Mouse (Mus musculus) cortical plate, adult 2 months (tissue): Measurements from ENCODE around the gene Pgs1. TPM values are rescaled to one million over a fixed set of nuclear protein-coding genes. Genes with fewer than 3 reads are reported as not detected.
A peak's percentile ranks its signal among the peaks of the same experiment; 100 is the strongest.

Source experiments
- H3K27ac ChIP-seq: fragments of 200-500 bp; 2 replicates; pipeline ENCODE4 v1.5.1; 2012; ENCODE audit warnings: low read length, control low read depth, inconsistent platforms; ENCODE audit not compliant: insufficient read depth
- H3K4me1 ChIP-seq: fragments of 200-500 bp; 2 replicates; pipeline ENCODE4 v1.6.1; 2011; ENCODE audit warnings: low read length; ENCODE audit not compliant: control insufficient read depth, insufficient read depth
- H3K4me3 ChIP-seq: fragments of 200-500 bp; 2 replicates; pipeline ENCODE4 v1.5.1; 2011; ENCODE audit warnings: mild to moderate bottlenecking, low read length, control low read depth; ENCODE audit not compliant: insufficient read depth
- CTCF ChIP-seq: fragments of 200-500 bp; IDR thresholded peaks from 2 replicates; pipeline ENCODE4 v1.5.1; 2011; ENCODE audit warnings: mild to moderate bottlenecking, control low read depth, low read length; ENCODE audit not compliant: insufficient read depth; ENCODE audit errors: extremely low read depth
- POLR2A ChIP-seq: fragments of 200-500 bp; IDR thresholded peaks from 2 replicates; pipeline ENCODE4 v1.6.1; 2011; ENCODE audit warnings: mild to moderate bottlenecking, low read length, control low read depth; ENCODE audit not compliant: insufficient read depth; ENCODE audit errors: extremely low read depth
- polyA plus RNA-seq: library from polyadenylated mRNA; depleted of rRNA; stranded (reverse); fragments of >200 nt; gene quantifications from 2 replicates; pipeline ENCODE4 v1.2.3, GENCODE M21; 2012

Pgs1 gene
- polyA plus RNA-seq, 1 experiment = 81.6 TPM

- no peak overlapping the region for H3K4me3 ChIP-seq
- TF ChIP-seq CTCF = no peak
- no peak for TF ChIP-seq POLR2A
These were observed 23.6 kb upstream of the Pgs1 start for GRCm38 (mm10) chr11:117962228-117963067.

DNA sequence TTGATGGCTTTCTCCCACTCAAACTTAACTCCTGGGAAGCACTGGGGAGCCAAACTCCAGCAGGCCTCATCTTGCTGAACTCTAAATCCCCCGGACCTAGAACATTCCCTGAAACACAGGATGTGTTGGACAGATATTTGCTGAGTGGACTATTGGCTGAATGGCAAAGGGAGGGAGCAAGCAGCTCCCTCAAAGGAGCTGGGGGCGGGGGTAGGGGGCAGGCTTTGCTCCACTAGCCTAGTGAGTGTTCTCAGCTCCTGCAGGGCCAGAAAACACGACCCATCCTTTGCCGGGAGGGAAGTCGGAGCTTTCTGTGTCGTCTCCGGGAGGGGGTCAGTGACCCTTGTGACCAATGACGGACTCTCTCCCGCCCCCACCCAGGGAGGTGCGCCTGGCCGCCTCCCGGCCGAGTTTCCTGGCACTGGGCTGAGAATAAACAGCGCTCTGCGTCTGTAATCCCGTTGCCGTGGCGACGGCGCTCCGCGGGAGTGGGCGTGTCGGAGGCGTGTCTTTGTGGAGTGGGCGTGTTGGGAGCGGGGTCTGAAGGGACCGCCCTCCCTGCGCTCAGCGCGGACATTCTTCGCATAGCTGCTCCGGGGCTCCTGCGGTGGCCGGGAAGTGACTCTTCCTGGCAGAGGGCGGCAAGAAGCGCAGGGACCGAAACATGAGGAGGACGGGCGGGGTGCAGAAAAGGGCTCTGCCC lies 22.9 kb upstream of the Pgs1 start:
- H3K4me3 ChIP-seq = peak overlapping the region; percentile 19
- H3K4me1 ChIP-seq = peaks cover 8% of the 10 kb centered on the region
- TF ChIP-seq POLR2A = peak; percentile 26; the same call in 1 of the 2 replicates
- no peak for TF ChIP-seq CTCF
- H3K27ac ChIP-seq = peak overlapping the region; percentile 89

More at GRCm38 (mm10) chr11:117962228-117963067, 23.6 kb upstream of the Pgs1 start:
- H3K4me1 ChIP-seq = peaks cover 8% of the 10 kb centered on the region
- 0 out of 2 replicates have a peak overlapping the region, but pooled peaks have one; percentile 75 for H3K27ac ChIP-seq

DNA sequence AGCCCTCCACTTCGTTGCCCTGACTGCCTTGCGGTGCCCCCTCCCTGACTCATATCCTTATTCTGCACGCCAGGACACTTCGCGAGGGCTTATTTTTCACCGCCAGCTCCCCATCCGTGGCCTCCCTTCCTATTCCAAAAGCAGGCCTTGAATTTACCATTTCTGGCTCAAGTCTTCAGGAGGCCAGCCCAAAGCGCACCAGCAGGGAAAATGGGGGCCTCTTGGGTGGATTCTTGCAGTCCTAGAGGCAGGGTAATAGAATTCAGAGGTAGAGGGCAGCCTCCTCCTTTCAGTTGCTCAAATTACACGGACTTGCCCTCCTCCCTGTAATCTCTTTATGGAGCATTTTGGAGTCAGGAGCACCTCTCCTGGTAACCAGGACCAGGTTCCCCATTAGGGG lies 22.2 kb upstream of the Pgs1 start:
- TF ChIP-seq CTCF = no peak
- no peak for TF ChIP-seq POLR2A
- peaks cover 8% of the 10 kb centered on the region for H3K4me1 ChIP-seq
- peak overlapping the region; percentile 89 for H3K27ac ChIP-seq
- peak overlapping the region; percentile 19; the same call in 1 of the 2 replicates for H3K4me3 ChIP-seq

DNA sequence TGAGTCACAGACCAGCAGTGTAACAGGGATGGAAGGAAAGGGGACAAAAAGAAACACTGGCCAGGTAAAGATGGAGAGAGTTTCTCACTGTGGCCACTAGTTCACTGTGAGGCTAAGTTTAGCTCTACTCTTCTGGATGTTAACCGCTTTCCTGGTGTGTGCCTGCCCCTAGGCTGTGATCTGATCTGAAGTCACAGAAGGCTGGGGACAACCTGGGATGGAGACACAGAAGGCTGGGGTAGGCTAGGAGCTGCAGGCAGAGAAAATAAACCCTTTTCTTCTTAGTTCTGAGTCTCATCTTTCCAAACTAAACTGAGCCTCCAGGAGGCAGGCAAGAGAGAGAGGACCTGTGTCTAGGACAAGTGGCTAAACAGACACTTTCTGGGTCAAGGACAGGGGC lies 21.8 kb upstream of the Pgs1 start:
- peak overlapping the region; percentile 89 for H3K27ac ChIP-seq
- peaks cover 8% of the 10 kb centered on the region for H3K4me1 ChIP-seq
- TF ChIP-seq POLR2A (no peak), CTCF (no peak)
- H3K4me3 ChIP-seq = no peak overlapping the region

GRCm38 (mm10) chr11:117965052-117965451 lies 21.0 kb upstream of the Pgs1 start:
- peaks cover 9% of the 10 kb centered on the region for H3K4me1 ChIP-seq
- no peak for TF ChIP-seq CTCF
- TF ChIP-seq POLR2A = no peak

GRCm38 (mm10) chr11:117965561-117965981 lies 20.5 kb upstream of the Pgs1 start:
- H3K4me3 ChIP-seq = no peak overlapping the region
- TF ChIP-seq POLR2A (no peak), CTCF (no peak)
- no peak overlapping the region for H3K27ac ChIP-seq
- H3K4me1 ChIP-seq = peaks cover 9% of the 10 kb centered on the region

More at GRCm38 (mm10) chr11:117965052-117965451, 21.0 kb upstream of the Pgs1 start:
- Histone ChIP-seq H3K27ac (no peak overlapping the region), H3K4me3 (no peak overlapping the region)

GRCm38 (mm10) chr11:117966506-117967100 lies 19.5 kb upstream of the Pgs1 start:
- Histone ChIP-seq H3K27ac (no peak overlapping the region), H3K4me1 (peaks cover 9% of the 10 kb centered on the region), H3K4me3 (no peak overlapping the region)
- TF ChIP-seq CTCF (no peak), POLR2A (no peak)

DNA sequence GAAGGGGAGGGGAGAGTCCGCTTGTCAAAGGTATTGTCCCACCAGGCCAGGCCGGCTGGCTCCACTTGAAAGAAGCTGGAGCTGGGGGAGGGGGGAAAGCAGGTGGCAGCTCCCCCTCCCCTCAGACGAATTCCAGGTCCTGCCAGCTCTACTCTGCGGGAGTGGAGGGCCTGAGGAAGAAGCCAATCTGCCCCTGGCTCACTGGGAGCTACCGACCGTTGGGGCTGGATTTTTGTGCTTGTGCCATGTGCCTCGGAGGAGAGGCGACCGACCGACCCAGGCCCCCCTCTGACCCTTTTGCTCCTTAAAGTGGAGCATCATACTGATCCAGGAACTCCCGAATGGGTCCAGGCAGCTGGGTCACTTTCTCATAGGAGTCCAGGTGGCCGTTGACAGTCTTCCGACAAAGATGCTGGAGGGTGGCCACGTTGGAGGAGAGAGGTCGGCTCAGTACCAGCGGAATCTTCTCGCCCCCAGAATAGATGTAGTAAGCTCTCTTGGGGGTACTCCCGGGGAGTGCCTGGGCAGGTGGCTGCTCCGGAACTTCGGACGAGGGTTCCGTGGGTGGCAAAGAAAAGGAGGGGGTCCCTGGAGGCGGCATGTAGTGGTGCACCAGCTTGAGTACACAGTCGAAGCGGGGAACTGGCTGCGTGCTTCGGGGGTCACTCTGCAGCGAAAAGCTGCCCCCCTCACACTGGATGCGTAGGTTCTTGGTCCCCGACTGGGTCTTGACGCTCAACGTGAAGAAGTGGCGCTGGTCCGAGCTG lies 18.7 kb upstream of the Pgs1 start:
- TF ChIP-seq CTCF (no peak), POLR2A (no peak)
- H3K4me1 ChIP-seq = peaks cover 9% of the 10 kb centered on the region
- peak overlapping the region; percentile 40 for H3K4me3 ChIP-seq
- no peak overlapping the region for H3K27ac ChIP-seq
